Mouse (Mus musculus) lung, postnatal 0 days (tissue): Measurements from ENCODE around the gene Elf4.

Experiments used
- CTCF ChIP-seq: IDR thresholded peaks from 2 replicates; pipeline ENCODE4 v1.5.1; 2016; ENCODE audit warnings: antibody characterized with exemption, mild to moderate bottlenecking
- EP300 ChIP-seq: IDR thresholded peaks from 2 replicates; pipeline ENCODE4 v1.6.1; 2016; ENCODE audit warnings: antibody characterized with exemption, mild to moderate bottlenecking, control low read depth

DNA sequence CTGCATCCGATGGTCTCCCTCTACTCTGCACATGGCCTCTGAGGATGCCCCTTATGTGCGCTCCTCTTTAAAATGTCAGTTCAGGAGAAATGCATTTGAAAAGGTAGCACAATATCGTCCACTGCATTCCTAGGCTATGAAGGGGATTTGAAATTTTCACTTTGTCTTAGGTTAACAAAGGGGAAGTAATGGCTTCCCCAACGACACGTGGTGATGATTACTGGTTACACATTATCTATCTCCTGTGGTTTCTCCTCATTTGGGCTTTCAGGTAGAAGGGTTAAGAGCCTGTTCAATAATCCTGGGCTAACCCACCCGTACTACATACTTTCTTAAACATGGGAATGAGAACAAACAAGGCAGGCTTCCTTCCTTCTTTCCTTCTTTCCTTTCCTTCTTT lies 73.6 kb downstream of the Elf4 start:
- TF ChIP-seq CTCF (no peak), EP300 (no peak)
